Mouse (Mus musculus) mesoderm, embryonic 11.5 days (tissue): Measurements from ENCODE around the gene Gm3839.
"Not testable (repeated sequence)": the region's sequence is repeated elsewhere in the genome, so short reads cannot be mapped to it uniquely, and the experiment has no call there.

Experiments
- DNase-seq: peaks from one replicate; pipeline ENCODE4 v3.0.0-alpha.2; 2012; ENCODE audit warnings: low read depth, low spot score

Gm3839 gene

DNA sequence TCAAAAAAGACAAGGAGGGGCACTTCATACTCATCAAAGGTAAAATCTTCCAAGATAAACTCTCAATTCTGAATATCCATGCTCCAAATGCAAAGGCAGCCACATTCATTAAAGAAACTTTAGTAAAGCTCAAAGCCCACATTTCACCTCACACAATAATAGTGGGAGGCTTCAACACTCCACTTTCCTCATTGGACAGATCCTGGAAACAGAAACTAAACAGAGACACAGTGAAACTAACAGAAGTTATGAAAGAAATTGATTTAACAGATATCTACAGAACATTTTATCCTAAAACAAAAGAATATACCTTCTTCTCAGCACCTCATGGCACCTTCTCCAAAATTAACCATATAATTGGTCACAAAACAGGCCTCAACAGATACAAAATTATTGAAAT lies at the start of gene Gm3839:
Gene Gm3839, minus strand, starts transcription at position 101 of the 400 bp plus-strand sequence.
- not testable (repeated sequence) for DNase-seq

- peak; percentile 4 for DNase-seq
These were observed 49.1 kb upstream of the Gm3839 start for GRCm38 (mm10) chr14:11405661-11406060.

DNA sequence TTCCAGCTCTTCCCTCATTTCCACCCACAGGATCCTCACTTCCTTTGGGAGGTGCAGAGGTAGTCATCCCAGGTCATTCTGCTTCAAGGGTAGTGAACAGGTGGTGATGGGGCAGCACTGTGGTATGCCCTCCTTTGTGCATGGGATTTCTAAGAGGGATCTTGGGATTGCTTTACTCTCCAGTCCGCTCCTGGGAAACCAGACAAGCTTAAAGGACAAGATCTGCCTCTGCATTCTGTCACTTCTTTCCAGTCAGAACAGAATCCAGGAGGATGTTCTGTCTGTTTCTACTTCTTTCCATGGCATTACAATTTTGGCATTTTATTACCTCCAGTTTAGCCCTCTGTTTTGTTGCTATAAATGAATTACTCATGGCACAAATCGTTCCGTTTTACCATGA lies 21.3 kb upstream of the Gm3839 start:
- DNase-seq = no peak

DNA sequence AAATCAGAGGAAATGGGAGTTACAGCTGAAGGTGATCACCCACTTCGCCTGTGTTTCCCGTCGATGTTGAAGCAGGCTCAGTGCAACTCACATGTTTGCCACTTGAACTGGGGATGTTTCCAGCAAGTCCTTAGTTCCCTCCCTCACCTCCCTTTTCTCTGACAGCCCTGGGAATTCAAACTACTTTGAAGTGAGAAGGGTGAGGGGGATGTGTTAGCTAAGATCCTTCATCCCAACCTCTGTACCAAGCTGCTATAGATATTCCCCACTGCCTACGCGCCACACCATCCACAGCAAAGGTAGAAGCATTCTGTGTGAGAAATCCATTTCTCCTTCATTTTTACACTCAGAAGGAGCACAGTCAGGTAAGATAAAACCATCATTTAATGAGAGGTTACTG lies 18.7 kb upstream of the Gm3839 start:
- no peak for DNase-seq

DNA sequence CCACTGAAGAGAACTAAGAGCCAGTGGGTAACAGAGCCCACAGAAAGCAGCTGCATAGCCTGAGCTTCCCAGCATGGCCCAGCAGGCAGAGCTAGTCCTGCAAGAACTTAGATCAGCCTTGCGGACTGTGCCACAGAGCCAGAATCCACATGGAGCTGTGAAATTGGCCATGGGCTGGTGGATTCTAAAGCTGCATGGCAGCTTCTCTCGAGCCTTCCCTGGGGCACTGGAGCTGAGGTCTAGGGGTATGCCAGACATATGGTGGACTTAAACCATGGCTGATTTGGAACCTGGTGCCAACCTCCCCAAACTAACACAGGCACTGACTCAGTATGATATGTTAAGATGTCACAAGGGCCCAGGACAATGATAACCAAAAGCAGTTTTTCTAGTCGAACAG lies 10.4 kb downstream of the Gm3839 start:
- no peak for DNase-seq

- DNase-seq = peak; percentile 18
These were observed 26.5 kb downstream of the Gm3839 start for GRCm38 (mm10) chr14:11329993-11330392.

GRCm38 (mm10) chr14:11307079-11307478 lies 49.4 kb downstream of the Gm3839 start:
- peak; percentile 4 for DNase-seq

- DNase-seq = not testable (repeated sequence)
These were observed 68.6 kb downstream of the Gm3839 start for GRCm38 (mm10) chr14:11287956-11288355.

- no peak for DNase-seq
These were observed 99.3 kb downstream of the Gm3839 start for GRCm38 (mm10) chr14:11257161-11257705.

- DNase-seq = no peak
These were observed 108.5 kb downstream of the Gm3839 start for GRCm38 (mm10) chr14:11248053-11248452.

DNA sequence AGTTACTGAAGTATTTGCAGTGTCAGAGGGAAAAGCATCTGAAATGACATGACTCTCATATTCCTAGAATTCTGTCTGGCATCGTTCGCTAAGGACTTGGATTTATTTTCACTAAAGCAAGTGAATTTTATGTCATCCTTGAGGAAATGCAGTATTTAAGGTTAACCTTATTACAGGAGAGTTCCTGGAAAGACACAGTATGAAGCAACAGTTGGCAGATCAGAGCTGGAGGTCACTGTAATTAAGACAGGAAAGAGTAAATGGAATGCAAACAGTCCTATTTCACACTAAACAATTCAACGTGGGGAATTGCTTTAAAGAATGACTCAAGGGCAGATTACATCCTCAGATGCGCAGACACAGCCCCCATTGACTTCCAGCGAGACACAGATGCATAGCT lies 112.0 kb downstream of the Gm3839 start:
- no peak for DNase-seq

DNA sequence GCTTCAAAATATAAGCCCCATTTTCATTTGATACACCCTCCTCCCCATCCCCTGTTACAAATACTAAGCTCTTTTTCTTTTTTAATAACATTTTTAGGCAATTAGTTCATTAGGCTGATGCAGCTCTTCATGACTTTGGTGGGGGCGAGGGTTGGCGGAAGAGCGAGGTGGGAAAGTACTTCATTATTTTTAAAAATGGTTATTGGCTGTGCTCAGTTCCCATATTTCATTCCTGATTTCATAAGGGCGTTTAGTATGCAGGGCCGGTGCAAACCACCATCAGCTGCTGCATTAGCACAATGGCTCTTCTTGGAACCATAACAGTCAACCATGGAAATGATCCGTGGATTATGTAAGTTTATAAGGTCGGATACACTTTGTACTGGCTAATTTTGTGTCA lies 124.4 kb downstream of the Gm3839 start:
- DNase-seq = no peak
